Mouse (Mus musculus): Measurements from ENCODE around the gene Zfp316.

- TF ChIP-seq MXI1 (IDR thresholded peaks at IDR 0.05; ENCODE audit: low read depth, low read length) (peak; percentile 72; the same call in 1 of the 2 replicates), ZC3H11A (IDR thresholded peaks at IDR 0.05; ENCODE audit: low read depth, low read length) (no peak), CTCF (IDR thresholded peaks at IDR 0.05 in 2 of 3, conservative IDR thresholded peaks at IDR 0.05 in 1 of 3; ENCODE audit: control insufficient read depth in 1 of 3, insufficient read depth in 1 of 3, low read depth in 2 of 3, low read length in 3 of 3, poor library complexity in 1 of 3, severe bottlenecking in 1 of 3) (no peak)
These were observed 44.4 kb upstream of the Zfp316 start for GRCm38 (mm10) chr5:143314183-143314729.
